Mouse (Mus musculus) hindbrain, embryonic 14.5 days (tissue): ENCODE results near the gene BC048679. TPM values are rescaled to one million over a fixed set of nuclear protein-coding genes. Genes with fewer than 3 reads are reported as not detected.
A peak's percentile ranks its signal among the peaks of the same experiment; 100 is the strongest.
"Not testable (repeated sequence)": the region's sequence is repeated elsewhere in the genome, so short reads cannot be mapped to it uniquely, and the experiment has no call there.

ENCODE experiments used
- ATAC-seq: fragments of 200-750 bp; cut with Nextera tagmentation; 2 replicates; pipeline ENCODE4 v1.8.0; 2017; ENCODE audit warnings: moderate number of reproducible peaks, mild to moderate bottlenecking, moderate TSS enrichment, moderate library complexity; ENCODE audit not compliant: low FRiP score
- DNase-seq: peaks from one replicate; pipeline ENCODE4 v3.0.0-alpha.2; 2015; ENCODE audit warnings: low spot score
- H3K27ac ChIP-seq: fragments of 300-500 bp; sonication (generic); 2 replicates; pipeline ENCODE4 v1.5.1; 2014; ENCODE audit warnings: mild to moderate bottlenecking, moderate library complexity
- H3K27me3 ChIP-seq: fragments of 300-500 bp; sonication (generic); 2 replicates; pipeline ENCODE4 v1.6.1; 2014; ENCODE audit warnings: mild to moderate bottlenecking, low read length, mixed read lengths; ENCODE audit not compliant: control insufficient read depth, insufficient read depth
- H3K36me3 ChIP-seq: fragments of 300-500 bp; sonication (generic); replicated peaks from 2 replicates; pipeline ENCODE4 v1.6.1; 2014; ENCODE audit not compliant: control insufficient read depth, insufficient read depth
- H3K4me1 ChIP-seq: fragments of 300-500 bp; sonication (generic); replicated peaks from 2 replicates; pipeline ENCODE4 v1.6.1; 2014; ENCODE audit warnings: antibody characterized with exemption, low read length, mixed read lengths; ENCODE audit not compliant: control insufficient read depth, insufficient read depth
- H3K4me2 ChIP-seq: fragments of 300-500 bp; sonication (generic); replicated peaks from 2 replicates; pipeline ENCODE4 v1.6.1; 2014; ENCODE audit warnings: mild to moderate bottlenecking, moderate library complexity
- H3K4me3 ChIP-seq: fragments of 300-500 bp; sonication (generic); replicated peaks from 2 replicates; pipeline ENCODE4 v1.5.1; 2014; ENCODE audit warnings: mild to moderate bottlenecking, low read length
- H3K9ac ChIP-seq: fragments of 300-500 bp; sonication (generic); 2 replicates; pipeline ENCODE4 v1.6.1; 2014
- H3K9me3 ChIP-seq: fragments of 300-500 bp; sonication (generic); 2 replicates; pipeline ENCODE4 v1.6.1; 2016; ENCODE audit warnings: low read length; ENCODE audit not compliant: control insufficient read depth
- WGBS: fragments of 180-500 bp; shearing (Covaris S2); extraction: QIAGEN DNeasy Blood & Tissue Kit; methylation state at CpG from one replicate; pipeline ENCODE4 v1.1.7; 2014; 5-methylcytosine and 5-hydroxymethylcytosine counted together
- polyA plus RNA-seq: library from polyadenylated mRNA; unstranded; fragments of >200 nt; fragmentation: Nextera tagmentation; extraction: Ambion mirVana; gene quantifications from 2 replicates; pipeline ENCODE4 v1.2.1, GENCODE M21; 2014

Gene BC048679
- polyA plus RNA-seq, 1 experiment from 2014 or later = not detected

DNA sequence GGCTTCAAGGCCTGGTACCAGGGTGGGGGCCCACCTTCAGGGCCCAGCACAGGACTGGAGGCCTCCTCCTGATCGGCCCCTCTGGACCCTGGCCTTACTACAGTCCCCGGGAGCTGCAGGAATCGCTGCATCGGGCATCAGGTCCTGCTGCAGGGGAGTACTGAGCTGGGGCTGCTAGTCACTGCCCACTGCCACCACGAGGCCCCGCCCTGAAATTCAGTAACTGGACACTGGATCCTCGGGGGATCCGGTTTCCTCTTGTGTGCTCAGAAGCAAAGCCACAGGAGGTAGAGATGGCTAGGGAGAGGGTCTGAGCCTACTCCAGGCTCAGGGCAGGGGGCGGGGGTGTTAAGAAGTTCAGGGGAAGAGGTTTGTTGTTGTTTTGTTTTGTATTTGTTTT lies 8.4 kb downstream of the BC048679 start:
- Histone ChIP-seq H3K4me3 (no peak overlapping the region), H3K27me3 (no peaks in the 10 kb centered on the region), H3K4me2 (no peak overlapping the region), H3K36me3 (peaks cover 5% of the 10 kb centered on the region; the same call in 1 of the 2 replicates), H3K27ac (no peak overlapping the region), H3K9ac (no peak overlapping the region), H3K9me3 (no peaks in the 10 kb centered on the region), H3K4me1 (peaks cover 26% of the 10 kb centered on the region)
- 17% methylated on average over 9 of the region's 9 CpGs for WGBS
- DNase-seq (no peak), ATAC-seq (no peak)

DNA sequence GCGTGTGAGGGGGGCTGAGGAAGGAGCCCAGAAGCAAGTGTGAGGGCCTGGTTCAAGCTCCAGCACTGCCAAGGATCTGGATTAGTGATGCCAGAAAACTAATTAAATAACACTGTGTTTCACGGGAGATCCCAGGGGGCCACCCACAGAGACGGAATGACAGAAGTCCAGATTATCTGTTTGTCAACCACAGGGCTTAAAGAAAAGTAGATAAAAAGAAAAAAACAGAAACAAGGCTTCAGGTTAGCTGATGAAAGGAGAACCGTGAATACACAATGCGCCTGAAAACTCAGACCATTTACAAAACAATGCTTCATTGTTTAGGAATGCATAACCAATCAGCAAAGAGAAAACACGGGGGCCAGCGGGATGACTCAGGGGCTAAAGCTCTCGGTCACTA lies 17.3 kb downstream of the BC048679 start:
- DNase-seq (no peak), ATAC-seq (no peak)
- H3K9me3 ChIP-seq = no peaks in the 10 kb centered on the region
- H3K4me1 ChIP-seq = no peaks in the 10 kb centered on the region
- no peak overlapping the region for H3K4me3 ChIP-seq
- no peak overlapping the region for H3K4me2 ChIP-seq
- 2% methylated on average over 8 of the region's 8 CpGs for WGBS
- no peaks in the 10 kb centered on the region for H3K27me3 ChIP-seq
- peaks cover 40% of the 10 kb centered on the region for H3K36me3 ChIP-seq
- no peak overlapping the region for H3K27ac ChIP-seq
- H3K9ac ChIP-seq = no peak overlapping the region

DNA sequence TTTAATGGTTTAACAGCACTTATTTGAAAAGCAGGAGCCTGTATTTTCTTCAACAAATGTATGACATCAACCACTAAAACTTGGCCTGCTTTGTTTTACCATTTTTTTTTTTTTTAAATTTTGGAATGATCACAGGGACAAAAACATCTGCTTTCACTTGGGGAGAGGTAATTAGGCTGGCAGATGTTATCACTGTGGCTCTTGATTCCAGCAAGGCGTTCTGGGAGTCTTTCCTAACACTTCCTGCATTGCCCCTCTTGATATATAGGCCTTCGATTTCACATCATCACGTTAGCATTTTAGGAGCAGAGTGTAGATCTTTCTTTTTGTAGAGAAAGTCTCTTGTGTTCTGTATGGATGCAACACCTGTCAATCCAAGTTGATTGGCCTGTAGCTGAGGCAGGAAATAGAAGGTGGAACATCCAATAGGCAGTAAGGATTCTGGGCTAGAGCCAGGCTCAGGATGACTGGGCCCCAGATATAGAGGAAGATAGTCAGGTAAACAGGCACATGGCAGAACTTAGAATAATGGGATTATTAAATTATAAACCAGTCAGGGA lies 18.5 kb downstream of the BC048679 start:
- Histone ChIP-seq H3K36me3 (peaks cover 51% of the 10 kb centered on the region), H3K4me1 (no peaks in the 10 kb centered on the region), H3K4me3 (no peak overlapping the region), H3K27ac (no peak overlapping the region), H3K9me3 (no peaks in the 10 kb centered on the region), H3K27me3 (no peaks in the 10 kb centered on the region), H3K9ac (no peak overlapping the region), H3K4me2 (no peak overlapping the region)
- ATAC-seq (no peak), DNase-seq (no peak)
- WGBS = 79% methylated on average over 3 of the region's 3 CpGs

DNA sequence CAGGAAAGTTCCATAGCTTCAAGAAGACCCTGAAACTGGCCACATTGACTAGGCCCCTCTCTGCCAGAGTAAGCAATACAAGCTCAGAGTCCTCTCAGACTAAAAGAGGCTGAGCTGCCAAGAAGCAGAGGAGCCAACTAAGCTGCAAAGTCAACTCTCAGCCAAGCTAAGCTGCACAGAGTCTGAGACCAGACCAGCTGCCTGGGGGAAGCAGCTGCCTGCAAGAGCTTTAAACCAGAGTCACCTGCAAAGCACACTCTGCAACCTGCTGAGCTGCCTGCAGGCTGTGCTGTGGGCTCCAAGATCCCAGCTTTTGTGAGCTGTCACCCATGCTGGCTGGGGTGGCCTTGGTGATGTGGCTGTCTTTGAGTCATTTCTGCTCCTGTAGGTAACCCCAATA lies 19.8 kb downstream of the BC048679 start:
- not testable (repeated sequence) for H3K27me3 ChIP-seq, H3K4me2 ChIP-seq, H3K9ac ChIP-seq, ATAC-seq, H3K27ac ChIP-seq, DNase-seq, H3K4me3 ChIP-seq, H3K9me3 ChIP-seq, H3K4me1 ChIP-seq
- peaks cover 46% of the 10 kb centered on the region for H3K36me3 ChIP-seq

DNA sequence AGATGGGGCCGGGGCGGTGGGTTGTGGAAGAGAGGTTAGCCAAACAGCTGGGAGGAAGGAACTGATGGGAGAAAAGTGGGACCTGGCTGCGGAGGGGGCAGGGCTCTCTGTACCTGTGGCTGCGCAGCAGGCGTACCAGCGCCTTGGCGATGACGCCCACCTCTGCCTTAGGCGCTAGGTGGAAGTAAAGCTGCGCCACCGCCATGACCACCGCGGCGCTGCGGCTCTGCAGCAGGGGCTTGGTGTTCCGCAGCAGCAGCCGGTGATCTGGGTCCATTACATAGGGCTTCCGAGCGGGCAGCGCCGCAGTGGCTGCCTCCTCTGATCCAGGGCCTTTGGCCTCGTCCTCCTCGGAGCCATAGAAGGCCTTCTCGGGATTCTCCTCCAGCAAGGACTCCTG lies 21.2 kb downstream of the BC048679 start:
- H3K4me2 ChIP-seq = peak overlapping the region; percentile 19; the same call in 1 of the 2 replicates
- peak; percentile 64; the same call in 1 of the 2 replicates for ATAC-seq
- WGBS = 9% methylated on average over 24 of the region's 24 CpGs

DNA sequence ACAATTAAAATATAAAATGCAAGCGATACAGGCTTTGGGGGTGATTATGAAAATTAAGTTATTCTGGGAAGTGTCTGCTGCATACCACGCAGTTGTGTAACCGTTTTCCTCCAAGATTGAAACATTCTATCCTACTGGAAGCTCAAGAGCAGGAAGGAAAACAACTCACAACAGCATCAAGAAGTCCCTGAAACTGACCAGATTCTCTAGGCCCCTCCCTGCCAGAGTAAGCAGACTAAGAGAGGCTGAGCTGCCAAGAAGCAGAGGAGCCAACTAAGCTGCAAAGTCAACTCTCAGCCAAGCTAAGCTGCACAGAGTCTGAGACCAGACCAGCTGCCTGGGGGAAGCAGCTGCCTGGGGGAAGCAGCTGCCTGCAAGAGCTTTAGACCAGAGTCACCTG lies 22.9 kb downstream of the BC048679 start:
- no peak overlapping the region for H3K4me2 ChIP-seq
- ATAC-seq = no peak
- H3K36me3 ChIP-seq = peaks cover 64% of the 10 kb centered on the region

More for the DNA sequence above, 21.2 kb downstream of the BC048679 start:
- Histone ChIP-seq H3K27me3 (no peaks in the 10 kb centered on the region), H3K4me3 (no peak overlapping the region), H3K4me1 (no peaks in the 10 kb centered on the region), H3K36me3 (peaks cover 48% of the 10 kb centered on the region), H3K9me3 (no peaks in the 10 kb centered on the region), H3K27ac (no peak overlapping the region), H3K9ac (no peak overlapping the region)
- DNase-seq = no peak

DNA sequence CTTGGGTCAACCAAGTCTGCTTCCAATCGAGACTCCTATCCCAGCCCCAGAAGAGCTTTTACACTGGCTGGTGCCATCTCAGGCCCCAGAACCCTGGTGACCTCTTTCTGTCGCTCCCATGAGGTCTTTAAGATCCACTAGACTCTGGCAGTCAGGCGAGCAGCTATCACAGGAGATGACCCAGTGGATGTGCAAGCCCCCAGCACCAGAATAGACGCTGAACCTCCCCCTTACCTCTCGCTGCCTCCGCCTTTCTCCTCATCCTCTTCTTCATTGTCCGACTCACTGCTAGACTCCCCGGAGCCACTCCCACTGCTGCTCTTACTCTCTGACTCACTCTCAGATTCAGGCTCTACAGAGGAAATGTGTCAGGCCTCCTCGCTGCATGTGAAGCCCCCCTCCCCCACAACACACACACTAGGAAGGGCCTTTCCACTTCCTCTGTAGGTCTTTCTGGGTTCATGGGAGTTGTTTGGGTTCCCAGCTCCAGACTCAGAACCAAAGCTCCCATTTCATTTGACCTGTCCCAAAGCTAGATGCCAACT lies 33.1 kb downstream of the BC048679 start:
- no peaks in the 10 kb centered on the region for H3K27me3 ChIP-seq
- no peak overlapping the region for H3K4me3 ChIP-seq
- no peaks in the 10 kb centered on the region for H3K9me3 ChIP-seq
- no peak for ATAC-seq
- H3K4me2 ChIP-seq = no peak overlapping the region
- peaks cover 85% of the 10 kb centered on the region for H3K36me3 ChIP-seq
- H3K4me1 ChIP-seq = no peaks in the 10 kb centered on the region
- no peak for DNase-seq
- WGBS = 80% methylated on average over 9 of the region's 9 CpGs
- no peak overlapping the region for H3K27ac ChIP-seq
- no peak overlapping the region for H3K9ac ChIP-seq

More for the DNA sequence above, 22.9 kb downstream of the BC048679 start:
- Histone ChIP-seq H3K9me3 (no peaks in the 10 kb centered on the region), H3K27me3 (no peaks in the 10 kb centered on the region), H3K4me1 (no peaks in the 10 kb centered on the region), H3K4me3 (no peak overlapping the region), H3K27ac (no peak overlapping the region), H3K9ac (no peak overlapping the region)
- 85% methylated on average over 3 of the region's 3 CpGs for WGBS
- DNase-seq = no peak

DNA sequence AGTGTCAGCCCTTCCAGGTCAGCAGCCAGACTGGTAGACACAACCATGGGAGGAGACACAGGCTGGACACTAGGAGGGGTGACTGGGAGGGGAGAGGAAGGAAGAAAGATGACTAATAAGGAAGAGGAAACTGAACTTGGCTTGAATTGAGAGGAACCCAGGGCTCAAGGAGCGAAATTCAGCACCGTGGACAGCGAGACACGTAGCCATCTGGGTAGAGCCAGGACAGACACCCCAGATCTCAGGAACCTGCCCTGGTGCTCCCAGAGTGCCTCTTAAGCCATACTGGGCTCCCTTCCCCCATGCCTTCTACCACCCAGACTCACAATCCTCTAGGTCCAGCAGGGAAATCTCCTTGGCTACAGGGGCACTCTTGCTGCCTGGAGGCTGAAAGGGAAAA lies 34.0 kb downstream of the BC048679 start:
- whole genome bisulfite sequencing = 8% methylated on average over 4 of the region's 4 CpGs
- H3K9me3 ChIP-seq = no peaks in the 10 kb centered on the region
- H3K4me1 ChIP-seq = no peaks in the 10 kb centered on the region
- no peak overlapping the region for H3K4me3 ChIP-seq
- H3K4me2 ChIP-seq = no peak overlapping the region
- H3K27me3 ChIP-seq = no peaks in the 10 kb centered on the region
- no peak overlapping the region for H3K27ac ChIP-seq
- DNase-seq (peak; percentile 36), ATAC-seq (no peak)
- H3K9ac ChIP-seq = no peak overlapping the region
- H3K36me3 ChIP-seq = peaks cover 78% of the 10 kb centered on the region

DNA sequence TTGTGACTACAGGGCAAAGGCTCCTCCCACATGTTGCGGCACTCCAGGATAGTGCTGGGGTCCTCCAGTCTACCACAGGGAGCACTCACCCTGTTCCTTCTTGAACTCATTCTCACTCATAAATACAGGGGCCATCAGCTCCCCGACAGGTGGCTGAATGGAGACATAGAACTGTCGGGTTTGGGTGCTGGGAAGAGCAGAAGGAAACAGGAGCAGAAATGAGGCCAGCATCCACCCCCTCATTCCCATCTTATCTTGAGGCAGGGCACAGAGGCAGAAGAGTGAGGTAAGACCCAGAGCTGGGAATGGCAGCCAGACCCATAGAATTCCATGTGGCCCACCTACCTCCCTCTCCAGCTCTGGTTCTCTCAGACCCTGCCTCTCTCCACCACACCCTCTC lies 35.3 kb downstream of the BC048679 start:
- H3K4me2 ChIP-seq = no peak overlapping the region
- H3K36me3 ChIP-seq = peaks cover 71% of the 10 kb centered on the region
- no peak overlapping the region for H3K4me3 ChIP-seq
- WGBS = 87% methylated on average over 3 of the region's 3 CpGs
- no peaks in the 10 kb centered on the region for H3K9me3 ChIP-seq
- H3K27ac ChIP-seq = no peak overlapping the region
- H3K9ac ChIP-seq = no peak overlapping the region
- no peak for ATAC-seq
- H3K27me3 ChIP-seq = 0 out of 2 replicates have a peak, but pooled peaks cover 7% of the 10 kb centered on the region
- H3K4me1 ChIP-seq = no peaks in the 10 kb centered on the region
- DNase-seq = no peak
